Mouse (Mus musculus) layer of hippocampus, adult 2 months (tissue): ENCODE results near the gene Avpr1b. TPM values are rescaled to one million over a fixed set of nuclear protein-coding genes. Genes with fewer than 3 reads are reported as not detected.
"Not testable (repeated sequence)": the region's sequence is repeated elsewhere in the genome, so short reads cannot be mapped to it uniquely, and the experiment has no call there.

Source experiments
- DNase-seq, 2 experiments: peaks; one replicate each; pipeline ENCODE4 v3.0.0; 2022; ENCODE audit warnings: low spot score in 2 of 2
- H3K27ac ChIP-seq: fragments of 200-600 bp; 2 replicates; pipeline ENCODE4 v1.8.1; 2022
- H3K4me3 ChIP-seq: fragments of 200-600 bp; 2 replicates; pipeline ENCODE4 v1.8.1; 2022; ENCODE audit warnings: mild to moderate bottlenecking
- CTCF ChIP-seq: fragments of 200-600 bp; conservative IDR thresholded peaks from 2 replicates; pipeline ENCODE4 v1.8.1; 2022; ENCODE audit warnings: antibody characterized with exemption, mild to moderate bottlenecking, moderate library complexity
- total RNA-seq, 2 experiments: library from RNA; stranded (reverse); gene quantifications; 2 replicates each; pipeline ENCODE4 v1.2.3; 2021

Avpr1b gene
- total RNA-seq, 2 experiments from 2014 or later: 0.20 to 0.37 TPM

- TF ChIP-seq CTCF: no peak
- H3K27ac ChIP-seq: peak overlapping the region; percentile 63
- peak; percentile 61 to 71 for DNase-seq
- no peak overlapping the region for H3K4me3 ChIP-seq
These were observed 12.2 kb upstream of the Avpr1b start for GRCm38 (mm10) chr1:131586836-131587235.

DNA sequence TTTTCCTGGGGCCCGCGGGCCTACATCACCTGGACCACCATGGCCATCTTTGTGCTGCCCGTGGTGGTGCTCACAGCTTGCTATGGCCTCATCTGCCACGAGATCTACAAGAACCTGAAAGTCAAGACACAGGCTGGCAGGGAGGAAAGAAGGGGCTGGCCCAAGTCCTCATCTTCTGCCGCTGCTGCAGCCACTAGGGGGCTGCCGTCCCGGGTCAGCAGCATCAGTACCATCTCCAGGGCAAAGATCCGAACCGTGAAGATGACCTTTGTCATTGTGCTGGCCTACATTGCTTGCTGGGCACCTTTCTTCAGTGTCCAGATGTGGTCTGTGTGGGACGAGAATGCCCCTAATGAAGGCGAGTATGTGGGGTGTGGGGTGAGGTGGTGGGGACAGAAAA is 1.3 kb downstream of the Avpr1b start:
- H3K4me3 ChIP-seq: no peak overlapping the region
- H3K27ac ChIP-seq: no peak overlapping the region
- peak; percentile 56 for TF ChIP-seq CTCF
- DNase-seq: no peak

DNA sequence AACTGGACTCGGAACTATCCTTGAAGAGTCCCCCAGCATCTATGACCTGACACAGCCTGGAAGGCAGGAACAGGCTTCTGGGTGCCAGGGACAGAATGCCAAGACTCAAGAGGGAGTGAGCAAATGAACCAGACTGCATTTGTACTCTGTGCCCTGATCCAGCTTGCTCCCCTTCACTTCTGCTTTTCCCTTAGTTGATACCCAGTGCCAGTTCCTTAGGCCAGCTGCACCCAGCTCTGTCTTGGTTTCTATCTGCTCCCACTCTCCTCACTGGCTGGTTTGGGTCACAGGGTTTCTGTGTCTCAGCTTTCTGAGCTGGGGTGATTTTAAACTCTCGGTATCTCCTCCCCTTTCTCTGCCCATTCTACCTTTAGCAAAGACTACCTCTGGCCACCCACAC is 7.7 kb downstream of the Avpr1b start:
- no peak overlapping the region for H3K27ac ChIP-seq
- no peak for DNase-seq
- no peak for TF ChIP-seq CTCF
- H3K4me3 ChIP-seq: no peak overlapping the region

GRCm38 (mm10) chr1:131612556-131613155 is 13.6 kb downstream of the Avpr1b start:
- no peak for DNase-seq
- TF ChIP-seq CTCF: no peak
- H3K27ac ChIP-seq: no peak overlapping the region
- H3K4me3 ChIP-seq: no peak overlapping the region

GRCm38 (mm10) chr1:131613361-131614133 is 14.5 kb downstream of the Avpr1b start:
- DNase-seq: peak; percentile 46 to 68
- Histone ChIP-seq H3K4me3 (no peak overlapping the region), H3K27ac (no peak overlapping the region)
- TF ChIP-seq CTCF: peak; percentile 79

GRCm38 (mm10) chr1:131614641-131615040 is 15.6 kb downstream of the Avpr1b start:
- Histone ChIP-seq H3K27ac (no peak overlapping the region), H3K4me3 (no peak overlapping the region)
- 0 out of 2 replicates have a peak, but pooled peaks have one; percentile 6 for TF ChIP-seq CTCF
- DNase-seq: no peak

DNA sequence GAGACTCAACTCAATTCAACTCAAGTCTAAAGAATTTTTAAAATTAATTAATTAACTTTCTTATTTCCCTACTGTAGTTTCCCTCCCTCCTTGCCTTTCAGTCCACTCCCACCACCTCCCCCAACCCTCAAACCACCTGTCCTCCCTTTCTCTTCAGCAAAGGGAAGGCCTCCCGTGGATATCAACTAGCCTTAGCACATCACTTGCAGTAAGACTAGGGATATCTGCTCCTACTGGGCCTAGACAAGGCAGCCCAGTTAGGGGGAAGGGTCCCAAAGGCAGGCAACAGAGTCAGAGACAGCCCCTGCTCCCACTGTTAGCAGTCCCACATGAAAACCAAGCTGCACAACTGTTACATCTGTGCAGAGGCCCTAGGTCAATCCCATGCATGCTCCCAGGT is 17.1 kb downstream of the Avpr1b start:
- DNase-seq: no peak
- Histone ChIP-seq H3K4me3 (no peak overlapping the region), H3K27ac (no peak overlapping the region)
- TF ChIP-seq CTCF: no peak

DNA sequence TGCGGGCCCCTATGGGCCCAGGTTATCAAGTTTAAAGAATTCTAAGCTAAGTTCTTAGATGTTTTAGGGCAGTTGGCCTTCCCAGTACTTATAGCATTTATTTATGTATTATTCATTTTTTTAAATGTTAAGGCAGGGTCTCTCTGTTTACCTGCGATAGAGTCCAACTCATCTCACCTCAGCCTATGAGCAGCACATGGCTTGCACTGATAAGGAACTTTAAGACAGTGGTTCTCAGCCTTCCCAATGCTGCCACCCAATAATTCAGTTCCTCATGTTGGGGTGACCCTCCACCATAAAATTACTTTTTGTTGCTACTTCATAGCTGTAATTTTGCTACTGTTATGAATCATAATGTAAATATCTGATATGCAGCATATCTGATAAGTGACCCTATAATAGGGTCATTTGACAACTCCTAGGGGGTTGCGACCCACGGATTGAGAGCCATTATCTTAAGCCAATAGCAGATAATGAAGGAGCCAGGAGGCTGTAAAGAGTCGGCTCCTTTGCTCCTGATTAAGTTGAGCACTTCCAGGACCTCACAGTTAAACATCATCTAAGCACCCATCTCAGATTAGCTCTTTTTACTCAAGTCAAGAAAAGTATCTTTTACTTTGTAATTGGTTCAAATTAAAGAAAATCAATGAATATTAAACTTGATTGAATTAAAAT is 17.6 kb downstream of the Avpr1b start:
- TF ChIP-seq CTCF: no peak

GRCm38 (mm10) chr1:131618576-131618975 is 19.5 kb downstream of the Avpr1b start:
- no peak for DNase-seq
- peak; percentile 56 for TF ChIP-seq CTCF
- Histone ChIP-seq H3K27ac (no peak overlapping the region), H3K4me3 (no peak overlapping the region)

More for the DNA sequence above, 17.6 kb downstream of the Avpr1b start:
- no peak for DNase-seq
- Histone ChIP-seq H3K4me3 (no peak overlapping the region), H3K27ac (no peak overlapping the region)

GRCm38 (mm10) chr1:131619348-131619747 is 20.3 kb downstream of the Avpr1b start:
- no peak overlapping the region for H3K27ac ChIP-seq
- no peak for TF ChIP-seq CTCF
- DNase-seq: no peak
- no peak overlapping the region for H3K4me3 ChIP-seq

GRCm38 (mm10) chr1:131623644-131624043 is 24.6 kb downstream of the Avpr1b start:
- Histone ChIP-seq H3K27ac (no peak overlapping the region), H3K4me3 (no peak overlapping the region)
- no peak for TF ChIP-seq CTCF
- DNase-seq: no peak

DNA sequence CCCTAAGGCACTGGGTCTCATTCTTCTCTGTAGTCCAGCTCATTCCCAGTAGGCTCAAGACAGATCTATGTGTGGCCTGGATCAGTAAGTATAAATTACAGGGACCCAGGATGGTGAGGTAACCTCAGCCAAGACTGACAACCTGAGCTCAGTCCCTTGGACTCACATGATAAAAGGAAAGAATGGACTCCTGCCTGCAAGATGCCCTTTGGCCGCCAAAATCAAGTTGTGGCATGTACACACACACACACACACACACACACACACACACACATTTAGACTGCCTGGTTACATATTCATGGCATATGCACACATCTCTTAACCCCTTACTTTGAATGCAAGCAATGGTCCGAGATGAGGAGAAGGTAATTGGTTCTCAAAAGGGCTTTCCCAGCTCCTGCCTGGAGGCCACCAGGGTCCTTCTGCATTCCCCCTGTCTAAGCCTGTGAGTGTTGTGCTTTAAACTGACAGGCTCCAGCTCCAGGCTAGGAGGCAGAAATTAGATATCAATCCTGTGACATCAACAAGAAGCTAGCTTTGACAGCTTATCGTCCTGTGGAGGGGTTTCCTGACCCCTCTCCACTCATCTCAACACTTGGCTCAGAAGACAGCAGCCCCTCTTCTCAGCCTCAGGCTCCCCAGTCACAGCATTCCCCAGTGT is 25.3 kb downstream of the Avpr1b start:
- TF ChIP-seq CTCF: no peak
- DNase-seq: no peak
- Histone ChIP-seq H3K4me3 (no peak overlapping the region), H3K27ac (no peak overlapping the region)

DNA sequence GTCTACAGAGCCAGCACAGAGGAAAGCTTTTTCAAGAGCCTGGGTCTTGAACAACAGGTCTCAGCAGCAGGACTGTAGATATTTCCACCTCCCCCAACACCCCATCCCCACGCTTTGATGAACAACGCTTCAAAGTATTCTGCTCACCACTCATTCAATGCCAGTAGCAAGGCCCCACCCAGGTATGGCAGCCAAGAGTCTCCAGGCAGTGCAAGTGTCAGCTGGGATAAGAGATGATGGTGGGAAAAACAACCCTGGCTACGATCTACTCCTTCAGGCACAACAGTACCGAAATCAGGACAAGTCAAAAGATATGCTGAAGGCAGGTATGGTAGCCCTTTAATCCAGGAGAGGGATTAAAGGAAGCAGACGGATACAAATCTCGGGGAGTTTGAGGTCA is 27.2 kb downstream of the Avpr1b start:
- H3K4me3 ChIP-seq: no peak overlapping the region
- no peak for DNase-seq
- no peak overlapping the region for H3K27ac ChIP-seq
- TF ChIP-seq CTCF: no peak

- H3K27ac ChIP-seq, DNase-seq, H3K4me3 ChIP-seq: not testable (repeated sequence)
These were observed 33.2 kb downstream of the Avpr1b start for GRCm38 (mm10) chr1:131632216-131632615.
